Mouse (Mus musculus) cerebellum, adult 2 months (tissue): ENCODE results near the gene Cybrd1. TPM values are rescaled to one million over a fixed set of nuclear protein-coding genes. Genes with fewer than 3 reads are reported as not detected.
A peak's percentile ranks its signal among the peaks of the same experiment; 100 is the strongest.

Experiments used
- DNase-seq, 2 experiments: peaks; one replicate each; pipeline ENCODE4 v3.0.0; 2021
- H3K27ac ChIP-seq: fragments of 200-500 bp; 2 replicates; pipeline ENCODE4 v1.5.1; 2012; ENCODE audit warnings: low read length, control low read depth, inconsistent platforms; ENCODE audit not compliant: insufficient read depth
- H3K27me3 ChIP-seq: fragments of 200-500 bp; 2 replicates; pipeline ENCODE4 v1.6.1; 2012; ENCODE audit warnings: inconsistent platforms, mild to moderate bottlenecking, low read length, moderate library complexity; ENCODE audit not compliant: control insufficient read depth, insufficient read depth
- H3K4me1 ChIP-seq: fragments of 200-500 bp; 2 replicates; pipeline ENCODE4 v1.6.1; 2011; ENCODE audit warnings: low read length; ENCODE audit not compliant: control insufficient read depth, insufficient read depth
- H3K4me3 ChIP-seq: fragments of 200-500 bp; replicated peaks from 2 replicates; pipeline ENCODE3; 2011; ENCODE audit warnings: mild to moderate bottlenecking, low read depth, low read length, control low read depth; ENCODE audit not compliant: insufficient read depth
- CTCF ChIP-seq: fragments of 200-500 bp; IDR thresholded peaks from 2 replicates; pipeline ENCODE4 v1.5.1; 2011; ENCODE audit warnings: low read depth, mild to moderate bottlenecking, control low read depth, low read length, moderate library complexity, borderline replicate concordance; ENCODE audit not compliant: insufficient read depth
- POLR2A ChIP-seq: fragments of 200-500 bp; IDR thresholded peaks from 2 replicates; pipeline ENCODE4 v1.6.1; 2011; ENCODE audit warnings: low read length, control low read depth, borderline replicate concordance; ENCODE audit not compliant: insufficient read depth
- WGBS: fragments of 180-500 bp; shearing (Covaris S2); methylation state at CpG from one replicate; pipeline ENCODE4 v1.1.7; 2018; 5-methylcytosine and 5-hydroxymethylcytosine counted together
- polyA plus RNA-seq: library from polyadenylated mRNA; depleted of rRNA; stranded (reverse); fragments of >200 nt; gene quantifications from 2 replicates; pipeline ENCODE4 v1.2.3, GENCODE M21; 2012

Gene Cybrd1
- polyA plus RNA-seq, 1 experiment: 1.2 TPM

DNA sequence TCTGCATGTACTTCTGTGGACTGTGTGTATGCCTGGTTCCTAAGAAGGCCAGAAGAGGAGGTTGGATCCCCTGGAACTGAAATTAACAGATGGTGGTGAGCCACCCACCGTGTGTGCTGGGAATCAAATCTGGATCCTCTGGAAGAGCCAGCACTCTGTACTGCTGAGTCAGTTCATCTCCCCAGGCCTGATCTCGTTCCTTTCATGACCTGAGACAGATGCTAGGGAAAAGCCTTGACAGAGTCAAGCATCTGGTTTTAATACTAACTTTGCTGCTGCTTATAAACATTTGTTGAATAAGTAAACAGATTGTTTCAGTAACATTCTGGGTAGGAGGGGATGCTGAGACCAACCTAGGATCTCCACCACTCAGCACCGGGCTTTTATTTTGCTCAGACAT, 9.2 kb upstream of the Cybrd1 start:
- WGBS: 51% methylated on average over 3 of the region's 3 CpGs
- no peaks in the 10 kb centered on the region for H3K4me1 ChIP-seq
- TF ChIP-seq POLR2A (no peak), CTCF (no peak)
- no peaks in the 10 kb centered on the region for H3K27me3 ChIP-seq
- H3K4me3 ChIP-seq: no peak overlapping the region
- H3K27ac ChIP-seq: no peak overlapping the region
- DNase-seq: no peak

GRCm38 (mm10) chr2:71113489-71114171, 4.1 kb upstream of the Cybrd1 start:
- WGBS: 51% methylated on average over 6 of the region's 6 CpGs
- H3K27ac ChIP-seq: no peak overlapping the region
- peaks cover 2% of the 10 kb centered on the region; the same call in 1 of the 2 replicates for H3K27me3 ChIP-seq
- DNase-seq: no peak
- H3K4me3 ChIP-seq: no peak overlapping the region
- TF ChIP-seq CTCF (no peak), POLR2A (no peak)
- no peaks in the 10 kb centered on the region; the same call in 1 of the 2 replicates for H3K4me1 ChIP-seq

DNA sequence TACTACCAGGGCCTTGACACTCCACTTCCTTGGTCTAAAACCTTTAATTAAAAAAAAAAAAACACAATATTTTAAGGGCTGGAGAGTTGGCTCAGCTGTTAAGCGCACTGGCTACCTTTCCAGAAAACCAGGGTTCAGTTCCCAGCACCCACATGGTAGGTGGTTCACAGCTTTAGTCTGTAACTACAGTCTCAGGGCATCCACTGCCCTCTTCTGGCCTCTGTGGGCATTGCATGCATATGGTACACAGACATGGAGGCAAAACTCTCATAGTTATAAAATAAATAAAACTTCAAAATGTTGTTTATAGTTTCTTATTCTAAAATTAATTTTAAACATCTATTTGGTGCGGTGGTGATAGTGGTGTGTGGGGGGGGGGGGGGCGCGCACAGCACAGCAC, 1.6 kb upstream of the Cybrd1 start:
- DNase-seq: no peak
- TF ChIP-seq CTCF (peak; percentile 12; the same call in 1 of the 2 replicates), POLR2A (no peak)
- Histone ChIP-seq H3K27ac (no peak overlapping the region), H3K4me1 (no peaks in the 10 kb centered on the region; the same call in 1 of the 2 replicates), H3K4me3 (no peak overlapping the region), H3K27me3 (peaks cover 2% of the 10 kb centered on the region; the same call in 1 of the 2 replicates)
- 94% methylated on average over 4 of the region's 4 CpGs for WGBS

GRCm38 (mm10) chr2:71120844-71121243, 3.1 kb downstream of the Cybrd1 start:
- peaks cover 2% of the 10 kb centered on the region; the same call in 1 of the 2 replicates for H3K27me3 ChIP-seq
- no peak overlapping the region for H3K4me3 ChIP-seq
- TF ChIP-seq CTCF (no peak), POLR2A (no peak)
- H3K4me1 ChIP-seq: no peaks in the 10 kb centered on the region
- DNase-seq: no peak
- 68% methylated on average over 10 of the region's 10 CpGs for WGBS
- no peak overlapping the region for H3K27ac ChIP-seq

DNA sequence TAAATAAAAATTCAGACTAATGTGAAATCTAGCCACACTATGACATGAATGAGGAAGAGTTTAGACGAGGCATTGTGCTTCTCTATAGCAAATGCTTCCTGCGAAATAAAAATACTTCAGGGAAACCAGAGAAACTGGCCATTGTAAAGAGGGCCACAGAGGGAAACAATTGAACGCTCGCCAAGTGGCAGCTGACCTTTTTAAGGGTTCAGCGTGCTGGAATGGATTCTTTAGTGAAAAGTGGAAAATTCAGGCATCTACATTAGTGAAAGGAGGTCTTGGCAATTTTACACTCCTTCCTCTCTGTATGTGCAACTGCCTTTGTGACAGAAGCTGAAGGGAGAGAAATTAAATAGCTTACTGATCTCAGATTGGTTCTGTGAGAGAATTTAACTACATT, 3.7 kb downstream of the Cybrd1 start:
- H3K4me3 ChIP-seq: no peak overlapping the region
- no peaks in the 10 kb centered on the region for H3K4me1 ChIP-seq
- peaks cover 2% of the 10 kb centered on the region; the same call in 1 of the 2 replicates for H3K27me3 ChIP-seq
- H3K27ac ChIP-seq: no peak overlapping the region
- WGBS: 27% methylated on average over 5 of the region's 5 CpGs
- no peak for DNase-seq
- TF ChIP-seq CTCF (no peak), POLR2A (no peak)

GRCm38 (mm10) chr2:71122268-71123029, 4.7 kb downstream of the Cybrd1 start:
- H3K27ac ChIP-seq: no peak overlapping the region
- peaks cover 2% of the 10 kb centered on the region; the same call in 1 of the 2 replicates for H3K27me3 ChIP-seq
- H3K4me3 ChIP-seq: no peak overlapping the region
- no peak for TF ChIP-seq CTCF
- no peak for TF ChIP-seq POLR2A
- no peaks in the 10 kb centered on the region for H3K4me1 ChIP-seq
- DNase-seq: no peak
- WGBS: 47% methylated on average over 13 of the region's 13 CpGs

- TF ChIP-seq POLR2A: no peak
- H3K27me3 ChIP-seq: no peaks in the 10 kb centered on the region
- no peak for DNase-seq
- no peak overlapping the region for H3K27ac ChIP-seq
- 31% methylated on average over 2 of the region's 2 CpGs for WGBS
- H3K4me1 ChIP-seq: no peaks in the 10 kb centered on the region
- H3K4me3 ChIP-seq: no peak overlapping the region
Measured at GRCm38 (mm10) chr2:71123591-71123990, 5.9 kb downstream of the Cybrd1 start.

- WGBS: 83% methylated on average over 10 of the region's 10 CpGs
- DNase-seq: no peak
- Histone ChIP-seq H3K4me3 (no peak overlapping the region), H3K27me3 (no peaks in the 10 kb centered on the region), H3K27ac (no peak overlapping the region), H3K4me1 (no peaks in the 10 kb centered on the region)
- no peak for TF ChIP-seq POLR2A
- no peak for TF ChIP-seq CTCF
Measured at GRCm38 (mm10) chr2:71127779-71128534, 10.2 kb downstream of the Cybrd1 start.
